Mouse (Mus musculus): ENCODE results near the gene Pygo1. TPM values are rescaled to one million over a fixed set of nuclear protein-coding genes. Genes with fewer than 3 reads are reported as not detected.

The Pygo1 gene
- polyA plus RNA-seq, 1 experiment = 0.52 TPM

DNA sequence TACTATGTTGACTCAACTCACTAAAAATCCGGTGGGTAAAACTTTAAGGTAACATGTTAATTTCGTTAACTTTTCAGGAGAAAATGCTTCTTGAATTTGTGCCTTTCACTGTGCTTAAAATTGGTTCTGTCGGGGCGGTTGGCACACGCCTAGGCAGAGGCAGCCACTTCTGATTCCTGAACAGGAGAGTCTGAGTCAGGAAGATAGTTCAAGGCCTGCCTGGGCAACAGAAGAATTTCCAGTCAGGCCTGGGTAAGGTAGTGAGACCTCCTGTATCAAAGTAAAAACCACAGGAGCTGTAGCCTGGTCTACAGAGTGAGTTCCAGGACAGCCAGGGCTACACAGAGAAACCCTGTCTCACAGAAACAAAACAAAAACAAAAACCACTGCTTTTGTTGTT is 67.1 kb downstream of the Pygo1 start:
- TF ChIP-seq POLR2A (IDR thresholded peaks at IDR 0.05; ENCODE audit: control insufficient read depth, low read depth, low read length) = no peak
- TF ChIP-seq CTCF (IDR thresholded peaks at IDR 0.05; ENCODE audit: control insufficient read depth, insufficient read depth, insufficient replicate concordance, low read depth, low read length) = no peak
- H3K4me3 ChIP-seq (ENCODE audit: control insufficient read depth, low read depth, low read length) = no peak overlapping the region
- no peaks in the 10 kb centered on the region for H3K36me3 ChIP-seq (ENCODE audit: control insufficient read depth, insufficient read depth, low read length)
- H3K4me1 ChIP-seq (ENCODE audit: control insufficient read depth, insufficient read depth, low read length) = 0 out of 2 replicates have a peak, but pooled peaks cover 2% of the 10 kb centered on the region
- H3K27me3 ChIP-seq (ENCODE audit: control insufficient read depth, insufficient read depth, low read length) = no peaks in the 10 kb centered on the region
- no peak overlapping the region for H3K27ac ChIP-seq (ENCODE audit: control insufficient read depth, insufficient read depth, low read depth, low read length)

DNA sequence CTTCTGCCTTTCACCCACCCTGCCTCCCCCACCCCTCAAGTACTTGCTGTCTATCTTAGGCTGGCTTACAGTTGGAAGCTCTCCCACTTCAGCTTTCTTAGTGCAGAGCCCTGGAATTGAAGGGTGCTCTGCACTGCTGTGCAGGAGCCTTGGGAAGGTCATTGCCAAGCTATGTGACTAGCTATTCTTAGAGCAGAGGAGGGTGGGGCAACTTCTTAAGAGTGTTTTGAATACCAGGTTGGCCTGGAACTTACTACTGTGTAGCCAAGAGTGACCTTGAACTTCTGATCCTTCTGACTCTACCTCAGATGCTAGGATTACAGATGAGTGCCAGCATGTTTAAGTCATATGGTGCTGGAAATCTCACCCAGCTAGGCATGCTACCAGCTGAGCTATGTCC is 70.7 kb downstream of the Pygo1 start:
- H3K27ac ChIP-seq (ENCODE audit: control insufficient read depth, insufficient read depth, low read depth, low read length) = no peak overlapping the region
- no peak for TF ChIP-seq CTCF (IDR thresholded peaks at IDR 0.05; ENCODE audit: control insufficient read depth, insufficient read depth, insufficient replicate concordance, low read depth, low read length)
- TF ChIP-seq POLR2A (IDR thresholded peaks at IDR 0.05; ENCODE audit: control insufficient read depth, low read depth, low read length) = no peak
- no peak overlapping the region for H3K4me3 ChIP-seq (ENCODE audit: control insufficient read depth, low read depth, low read length)
- no peaks in the 10 kb centered on the region for H3K27me3 ChIP-seq (ENCODE audit: control insufficient read depth, insufficient read depth, low read length)
- H3K36me3 ChIP-seq (ENCODE audit: control insufficient read depth, insufficient read depth, low read length) = no peaks in the 10 kb centered on the region
- 0 out of 2 replicates have a peak, but pooled peaks cover 2% of the 10 kb centered on the region for H3K4me1 ChIP-seq (ENCODE audit: control insufficient read depth, insufficient read depth, low read length)

DNA sequence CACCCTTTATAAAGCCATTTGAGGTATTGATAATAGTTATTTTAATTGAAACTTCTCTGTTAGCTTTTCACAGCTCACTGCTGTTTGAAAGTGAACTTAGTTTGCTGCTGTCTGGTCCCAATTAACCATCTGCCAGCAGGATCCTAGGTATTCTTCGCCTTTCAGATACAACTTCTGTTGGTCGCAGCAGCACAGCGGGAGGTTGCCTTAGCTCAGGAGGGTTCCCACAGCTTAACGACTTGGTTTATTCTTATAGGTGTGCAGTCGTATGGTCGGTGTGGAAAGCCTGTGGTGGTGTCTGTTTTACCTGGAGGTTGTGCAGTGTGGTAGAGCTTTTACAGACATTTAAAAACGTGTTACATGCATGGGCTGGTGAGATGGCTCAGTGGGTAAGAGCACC is 71.4 kb downstream of the Pygo1 start:
- Histone ChIP-seq H3K27ac (ENCODE audit: control insufficient read depth, insufficient read depth, low read depth, low read length) (no peak overlapping the region), H3K36me3 (ENCODE audit: control insufficient read depth, insufficient read depth, low read length) (no peaks in the 10 kb centered on the region; the same call in 1 of the 2 replicates), H3K4me3 (ENCODE audit: control insufficient read depth, low read depth, low read length) (no peak overlapping the region), H3K27me3 (ENCODE audit: control insufficient read depth, insufficient read depth, low read length) (no peaks in the 10 kb centered on the region), H3K4me1 (ENCODE audit: control insufficient read depth, insufficient read depth, low read length) (0 out of 2 replicates have a peak, but pooled peaks cover 2% of the 10 kb centered on the region)
- TF ChIP-seq CTCF (IDR thresholded peaks at IDR 0.05; ENCODE audit: control insufficient read depth, insufficient read depth, insufficient replicate concordance, low read depth, low read length) = no peak
- no peak for TF ChIP-seq POLR2A (IDR thresholded peaks at IDR 0.05; ENCODE audit: control insufficient read depth, low read depth, low read length)

DNA sequence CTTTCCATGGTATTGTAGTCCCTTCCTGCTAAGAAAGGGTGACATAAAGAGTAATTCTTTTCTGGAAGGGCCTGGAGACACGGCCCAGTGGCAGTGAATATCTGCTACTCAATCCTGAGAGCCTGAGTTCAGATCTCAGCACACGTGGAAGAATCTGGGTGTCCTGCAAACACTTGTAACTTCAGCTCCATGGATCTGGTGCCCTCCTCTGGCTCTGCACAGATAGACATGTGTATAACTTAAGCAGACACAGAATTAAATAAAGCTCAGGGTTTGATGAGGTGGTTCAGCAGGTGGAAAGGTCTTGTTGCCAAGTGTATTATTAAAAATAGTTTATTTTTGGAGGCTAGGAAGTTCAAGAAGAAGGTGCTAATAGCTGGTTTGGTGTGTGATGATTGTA is 75.0 kb downstream of the Pygo1 start:
- H3K27ac ChIP-seq (ENCODE audit: control insufficient read depth, insufficient read depth, low read depth, low read length) = no peak overlapping the region
- H3K27me3 ChIP-seq (ENCODE audit: control insufficient read depth, insufficient read depth, low read length) = no peaks in the 10 kb centered on the region
- peaks cover 2% of the 10 kb centered on the region; the same call in 1 of the 2 replicates for H3K36me3 ChIP-seq (ENCODE audit: control insufficient read depth, insufficient read depth, low read length)
- no peak overlapping the region for H3K4me3 ChIP-seq (ENCODE audit: control insufficient read depth, low read depth, low read length)
- TF ChIP-seq CTCF (IDR thresholded peaks at IDR 0.05; ENCODE audit: control insufficient read depth, insufficient read depth, insufficient replicate concordance, low read depth, low read length) = no peak
- 0 out of 2 replicates have a peak, but pooled peaks cover 2% of the 10 kb centered on the region for H3K4me1 ChIP-seq (ENCODE audit: control insufficient read depth, insufficient read depth, low read length)

DNA sequence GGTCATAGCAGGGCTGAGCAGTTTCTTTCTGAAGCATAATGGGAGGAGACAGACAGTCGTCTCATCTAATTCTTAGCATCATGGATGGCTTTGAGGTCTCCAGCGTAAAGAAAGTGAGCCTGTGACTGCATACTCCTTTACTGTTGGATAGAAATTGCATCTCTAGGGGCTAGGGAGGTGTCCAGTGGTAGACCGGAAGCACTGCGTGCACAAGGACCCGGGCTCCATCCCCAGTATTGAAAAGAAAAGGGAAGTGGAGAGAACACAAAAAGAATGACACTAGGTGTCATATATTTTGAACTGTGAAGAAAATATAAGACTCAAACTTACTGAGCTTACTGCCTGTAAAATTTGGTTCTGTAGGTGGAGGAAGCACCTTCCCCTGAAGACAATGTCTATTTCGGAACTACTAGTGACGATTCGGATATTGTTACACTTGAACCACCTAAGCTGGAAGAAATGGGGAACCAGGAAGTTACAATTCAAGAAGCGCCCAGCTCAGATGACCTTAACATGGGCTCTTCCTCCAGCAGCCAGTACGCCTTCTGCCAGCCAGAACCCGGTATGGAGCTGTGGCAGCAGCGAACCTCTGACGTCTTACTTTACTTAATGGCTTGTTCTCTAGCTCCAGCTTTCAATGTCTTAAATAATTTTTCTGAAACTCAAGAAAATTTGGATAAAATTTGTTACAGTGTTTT is 76.0 kb downstream of the Pygo1 start:
- Histone ChIP-seq H3K27ac (ENCODE audit: control insufficient read depth, insufficient read depth, low read depth, low read length) (no peak overlapping the region), H3K4me3 (ENCODE audit: control insufficient read depth, low read depth, low read length) (no peak overlapping the region)
- no peak for TF ChIP-seq CTCF (IDR thresholded peaks at IDR 0.05; ENCODE audit: control insufficient read depth, insufficient read depth, insufficient replicate concordance, low read depth, low read length)
- no peak for TF ChIP-seq POLR2A (IDR thresholded peaks at IDR 0.05; ENCODE audit: control insufficient read depth, low read depth, low read length)

More for the DNA sequence above, 76.0 kb downstream of the Pygo1 start:
- H3K36me3 ChIP-seq (ENCODE audit: control insufficient read depth, insufficient read depth, low read length) = peaks cover 2% of the 10 kb centered on the region; the same call in 1 of the 2 replicates
- no peaks in the 10 kb centered on the region for H3K27me3 ChIP-seq (ENCODE audit: control insufficient read depth, insufficient read depth, low read length)
- no peaks in the 10 kb centered on the region for H3K4me1 ChIP-seq (ENCODE audit: control insufficient read depth, insufficient read depth, low read length)

Other genes starting within 250 kb of the Pygo1 start
- gene Prtg, start 118.8 kb upstream of the Pygo1 start, polyA plus RNA-seq (2012; rRNA removed) = 0.10 and 0.32 TPM in 2 replicates
- 13.2 and 13.5 TPM in 2 replicates for gene Dyx1c1, start 33.1 kb downstream of the Pygo1 start, polyA plus RNA-seq (2012; rRNA removed)
- gene Gm44503, start 33.2 kb downstream of the Pygo1 start, polyA plus RNA-seq (2012; rRNA removed) = not detected in 2 replicates
- gene Ccpg1os, start 59.7 kb downstream of the Pygo1 start, polyA plus RNA-seq (2012; rRNA removed) = 250 and 293 TPM in 2 replicates
- gene Ccpg1, start 59.8 kb downstream of the Pygo1 start, polyA plus RNA-seq (2012; rRNA removed) = 30.0 and 38.9 TPM in 2 replicates
- 4.9 and 5.1 TPM in 2 replicates for gene Pigb, start 114.7 kb downstream of the Pygo1 start, polyA plus RNA-seq (2012; rRNA removed)
- gene Rab27a, start 119.2 kb downstream of the Pygo1 start, polyA plus RNA-seq (2012; rRNA removed) = 13.1 and 14.8 TPM in 2 replicates
- 0.16 and 0.23 TPM in 2 replicates for gene Khdc3, start 176.2 kb downstream of the Pygo1 start, polyA plus RNA-seq (2012; rRNA removed)
- gene Gm20509, start 176.8 kb downstream of the Pygo1 start, polyA plus RNA-seq (2012; rRNA removed) = 0.12 TPM in 1 of 2 replicates, not detected in the other
- gene Rsl24d1, start 187.8 kb downstream of the Pygo1 start, polyA plus RNA-seq (2012; rRNA removed) = 12.5 and 14.9 TPM in 2 replicates